Mouse (Mus musculus) ES-E14 (cell line): ENCODE measurements at regions not wholly inside any gene's neighbourhood (a gene's known extent, or its start where the extent isn't known, plus 50 kb on each side); places are given as distances from the start of the nearest gene placed in this dataset.

Source experiments
- DNase-seq: peaks from one replicate; pipeline ENCODE4 v3.0.0-alpha.2; 2013; ENCODE audit warnings: low read depth, low spot score
- H3K27ac ChIP-seq: 2 replicates; pipeline ENCODE4 v1.5.1; 2012; ENCODE audit warnings: low read depth, mild to moderate bottlenecking, low read length, moderate library complexity, mixed read lengths; ENCODE audit not compliant: poor library complexity, insufficient read depth, severe bottlenecking
- H3K36me3 ChIP-seq: 2 replicates; pipeline ENCODE4 v1.6.1; 2012; ENCODE audit warnings: mild to moderate bottlenecking, low read length, moderate library complexity, mixed read lengths; ENCODE audit not compliant: control insufficient read depth, poor library complexity, insufficient read depth, severe bottlenecking
- H3K4me1 ChIP-seq, 2 experiments: fragments of 150-350 bp in 1 of 2; sonication (generic) in 1 of 2; 2 replicates each; pipeline ENCODE4 v1.6.1; 2012; ENCODE audit warnings: low read length in 2 of 2, mild to moderate bottlenecking in 1 of 2, mixed read lengths in 1 of 2; ENCODE audit not compliant: control insufficient read depth in 2 of 2, insufficient read depth in 2 of 2, poor library complexity in 1 of 2
- H3K4me3 ChIP-seq, 2 experiments: fragments of 150-350 bp in 1 of 2; sonication (generic) in 1 of 2; 2 replicates each; pipeline ENCODE4 v1.5.1; 2012; ENCODE audit warnings: low read length in 2 of 2, low read depth in 1 of 2, mild to moderate bottlenecking in 1 of 2, mixed read lengths in 1 of 2; ENCODE audit not compliant: insufficient read depth in 1 of 2, poor library complexity in 1 of 2, severe bottlenecking in 1 of 2
- H3K9ac ChIP-seq: 2 replicates; pipeline ENCODE4 v1.6.1; 2012; ENCODE audit warnings: low read depth, mild to moderate bottlenecking, low read length, mixed read lengths; ENCODE audit not compliant: poor library complexity, insufficient read depth, severe bottlenecking
- H3K9me3 ChIP-seq: fragments of 150-350 bp; sonication (generic); 2 replicates; pipeline ENCODE4 v1.6.1; 2012; ENCODE audit warnings: low read depth, mild to moderate bottlenecking, low read length; ENCODE audit not compliant: control insufficient read depth, insufficient read depth
- CHD2 ChIP-seq: IDR thresholded peaks from 2 replicates; pipeline ENCODE4 v1.6.1; 2014; ENCODE audit warnings: mild to moderate bottlenecking, low read depth, low read length, inconsistent platforms
- HCFC1 ChIP-seq: IDR thresholded peaks from 2 replicates; pipeline ENCODE4 v1.6.1; 2012; ENCODE audit warnings: low read length, inconsistent platforms, borderline replicate concordance; ENCODE audit not compliant: insufficient read depth
- MAFK ChIP-seq: IDR thresholded peaks from 2 replicates; pipeline ENCODE4 v1.6.1; 2014; ENCODE audit warnings: mild to moderate bottlenecking, low read depth, low read length, inconsistent platforms; ENCODE audit not compliant: insufficient read depth
- ZC3H11A ChIP-seq: IDR thresholded peaks from 2 replicates; pipeline ENCODE4 v1.6.1; 2012; ENCODE audit warnings: low read depth, mild to moderate bottlenecking, inconsistent platforms, low read length, borderline replicate concordance
- ZNF384 ChIP-seq: IDR thresholded peaks from 2 replicates; pipeline ENCODE4 v1.6.1; 2012; ENCODE audit warnings: low read depth, low read length, inconsistent platforms
- in situ Hi-C, 2 experiments: fragments of 600-800 bp; cut with MboI; formaldehyde crosslinking; loops; one replicate each; pipeline ENCODE4 v1.15.1; 2025; ENCODE audit warnings: low sequenced_read_pairs in 2 of 2, inconsistent platforms in 1 of 2; ENCODE audit not compliant: unreplicated experiment in 2 of 2

DNA sequence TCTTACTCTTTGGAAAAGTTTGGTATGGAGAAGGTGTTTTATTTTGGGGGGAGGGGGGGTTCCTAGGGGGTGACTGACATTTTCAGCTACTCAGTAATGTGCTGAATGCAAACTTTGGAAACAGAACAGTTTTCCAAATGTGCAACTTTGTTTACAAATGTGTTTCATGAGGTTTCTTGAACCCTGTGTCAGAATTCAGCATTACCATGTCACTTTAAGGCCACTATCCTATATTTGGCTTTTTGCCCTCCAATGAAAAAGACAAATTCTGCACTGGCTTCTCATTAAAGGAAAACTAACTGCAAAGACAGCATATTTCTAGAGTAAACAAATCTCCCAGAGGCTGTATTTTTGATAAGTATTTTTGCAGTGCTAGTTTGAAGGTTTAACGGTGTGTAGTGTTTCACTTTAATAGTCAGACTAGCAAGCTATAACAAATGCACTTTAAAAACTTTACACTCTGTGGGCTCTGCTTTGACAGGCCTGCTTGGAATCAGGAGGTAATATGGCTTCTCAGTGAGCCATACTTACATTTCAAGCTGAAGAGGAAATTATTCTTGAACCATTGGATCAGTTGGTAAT lies 1589.5 kb upstream of the Tenm2 start:
- H3K9me3 ChIP-seq: no peaks in the 10 kb centered on the region
- no peaks in the 10 kb centered on the region for H3K4me1 ChIP-seq
- no peaks in the 10 kb centered on the region for H3K36me3 ChIP-seq
- H3K4me3 ChIP-seq: no peak overlapping the region
- TF ChIP-seq ZC3H11A: no peak
- TF ChIP-seq MAFK: no peak
- TF ChIP-seq CHD2: no peak
- TF ChIP-seq ZNF384: no peak
- no peak for TF ChIP-seq HCFC1
- in situ Hi-C loops: no loop called here
- no peak overlapping the region for H3K9ac ChIP-seq
- no peak overlapping the region for H3K27ac ChIP-seq
- no peak for DNase-seq

DNA sequence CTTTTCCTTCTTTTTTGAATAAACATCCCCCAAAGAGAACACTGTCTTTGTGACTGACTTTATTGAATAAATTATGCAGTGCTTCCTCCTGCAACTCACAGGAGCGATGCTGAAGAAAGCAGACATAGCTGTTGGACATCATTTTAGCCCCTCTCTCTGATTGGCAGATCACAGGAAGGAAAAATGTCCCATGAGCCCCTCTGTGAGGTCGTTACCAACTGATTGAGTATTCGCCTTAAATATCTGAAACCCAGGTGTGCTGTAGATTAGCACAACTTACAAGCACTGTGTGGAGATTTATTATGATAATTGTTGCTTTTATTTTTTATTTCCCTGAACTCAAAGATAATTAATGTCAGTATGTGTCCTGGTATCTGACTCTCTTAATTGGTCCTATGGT lies 1582.4 kb upstream of the Tenm2 start:
- no peak for DNase-seq
- Histone ChIP-seq H3K27ac (no peak overlapping the region), H3K9me3 (no peaks in the 10 kb centered on the region), H3K36me3 (no peaks in the 10 kb centered on the region), H3K4me3 (no peak overlapping the region), H3K9ac (no peak overlapping the region), H3K4me1 (no peaks in the 10 kb centered on the region)
- in situ Hi-C loops: no loop called here
- no peak for TF ChIP-seq HCFC1
- no peak for TF ChIP-seq ZNF384
- no peak for TF ChIP-seq CHD2
- no peak for TF ChIP-seq ZC3H11A

DNA sequence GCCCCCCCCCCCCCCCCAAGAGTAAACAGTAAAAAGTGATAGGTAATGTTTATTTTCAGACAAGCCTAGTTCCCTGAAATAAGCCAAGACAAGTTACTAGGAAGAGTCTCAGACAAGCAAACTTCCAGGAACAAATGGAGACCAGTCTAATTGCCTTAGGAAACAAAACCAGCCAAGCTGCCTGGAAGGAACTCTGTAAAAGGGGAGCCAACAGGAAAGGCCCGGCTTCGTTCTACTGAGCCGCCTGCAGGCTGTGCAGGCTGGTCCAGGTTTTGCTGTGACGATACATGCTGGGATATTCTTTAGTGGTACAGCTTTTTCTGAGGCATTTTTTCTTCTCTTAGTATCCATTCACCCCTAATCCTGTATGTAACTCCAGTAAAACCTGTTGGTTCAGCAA lies 1547.8 kb upstream of the Tenm2 start:
- in situ Hi-C loops: no loop called here
- no peak for DNase-seq
- no peaks in the 10 kb centered on the region for H3K36me3 ChIP-seq
- no peak overlapping the region for H3K27ac ChIP-seq
- TF ChIP-seq MAFK: no peak
- no peak for TF ChIP-seq CHD2
- TF ChIP-seq HCFC1: no peak
- TF ChIP-seq ZC3H11A: no peak
- TF ChIP-seq ZNF384: no peak
- no peak overlapping the region for H3K9ac ChIP-seq
- no peaks in the 10 kb centered on the region for H3K9me3 ChIP-seq
- H3K4me3 ChIP-seq: no peak overlapping the region
- no peaks in the 10 kb centered on the region for H3K4me1 ChIP-seq

DNA sequence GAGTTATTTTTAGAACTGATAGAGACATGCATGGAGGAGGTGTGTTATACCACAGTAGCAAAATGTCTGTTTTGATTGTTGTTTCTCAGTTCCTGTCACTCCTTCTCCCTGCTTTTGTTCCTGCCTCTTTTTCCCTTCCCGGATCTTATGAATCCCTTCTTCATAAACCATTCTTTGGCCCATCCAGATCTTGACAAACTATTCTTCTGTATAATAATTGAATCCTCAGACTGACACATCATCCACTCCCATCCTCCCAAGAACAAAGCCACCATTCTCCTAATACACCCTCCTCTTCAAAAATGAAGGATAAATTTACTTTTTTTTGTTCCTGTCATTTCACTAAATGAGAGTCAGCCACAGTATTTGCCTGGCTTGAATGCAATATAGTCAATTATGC lies 1543.8 kb upstream of the Tenm2 start:
- no peak for DNase-seq
- Histone ChIP-seq H3K9me3 (no peaks in the 10 kb centered on the region), H3K4me1 (no peaks in the 10 kb centered on the region), H3K27ac (no peak overlapping the region), H3K4me3 (no peak overlapping the region), H3K36me3 (no peaks in the 10 kb centered on the region), H3K9ac (no peak overlapping the region)
- no peak for TF ChIP-seq ZC3H11A
- TF ChIP-seq HCFC1: no peak
- TF ChIP-seq MAFK: no peak
- no peak for TF ChIP-seq ZNF384
- TF ChIP-seq CHD2: no peak
- in situ Hi-C loops: no loop called here

DNA sequence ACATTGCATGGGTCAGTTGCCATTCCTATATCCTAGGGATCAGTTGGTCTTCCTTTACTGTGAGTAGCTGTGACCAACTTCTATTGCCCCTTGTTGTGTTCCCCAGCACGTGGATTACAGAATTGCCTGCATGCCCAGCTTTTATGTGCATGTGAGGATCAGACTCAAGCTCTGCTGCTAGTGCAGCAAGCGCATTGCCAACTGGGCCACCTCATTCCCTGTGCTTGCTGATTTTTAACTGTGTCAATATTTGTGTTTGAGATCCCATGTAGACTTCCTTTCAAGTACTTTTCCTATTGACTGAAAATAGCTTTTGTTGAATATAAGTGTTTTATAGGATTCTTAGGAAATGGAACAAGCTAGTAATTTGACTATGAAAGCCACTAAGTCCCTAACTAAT lies 1526.5 kb upstream of the Tenm2 start:
- Histone ChIP-seq H3K9me3 (no peaks in the 10 kb centered on the region), H3K9ac (no peak overlapping the region), H3K4me3 (no peak overlapping the region), H3K4me1 (no peaks in the 10 kb centered on the region), H3K36me3 (no peaks in the 10 kb centered on the region), H3K27ac (no peak overlapping the region)
- DNase-seq: no peak
- TF ChIP-seq ZC3H11A (no peak), MAFK (no peak), ZNF384 (no peak), CHD2 (no peak), HCFC1 (no peak)
- in situ Hi-C loops: no loop called here
